Mouse (Mus musculus) heart, embryonic 15.5 days (tissue): Measurements from ENCODE around the gene Tmem101. TPM values are rescaled to one million over a fixed set of nuclear protein-coding genes. Genes with fewer than 3 reads are reported as not detected.

ENCODE experiments used
- ATAC-seq: fragments of 200-750 bp; cut with Nextera tagmentation; replicated peaks from 2 replicates; pipeline ENCODE4 v1.8.0; 2017; ENCODE audit warnings: low read depth, moderate TSS enrichment; ENCODE audit not compliant: insufficient number of reproducible peaks, insufficient read depth, low FRiP score
- H3K27ac ChIP-seq: fragments of 300-500 bp; sonication (generic); 2 replicates; pipeline ENCODE4 v1.5.1; 2015; ENCODE audit warnings: mild to moderate bottlenecking, inconsistent platforms
- H3K27me3 ChIP-seq: fragments of 300-500 bp; sonication (generic); 2 replicates; pipeline ENCODE4 v1.6.1; 2015; ENCODE audit warnings: inconsistent platforms
- H3K36me3 ChIP-seq: fragments of 300-500 bp; sonication (generic); 2 replicates; pipeline ENCODE4 v1.6.1; 2015; ENCODE audit warnings: mild to moderate bottlenecking, inconsistent platforms
- H3K4me1 ChIP-seq: fragments of 300-500 bp; sonication (generic); replicated peaks from 2 replicates; pipeline ENCODE4 v1.6.1; 2015; ENCODE audit warnings: inconsistent platforms
- H3K4me2 ChIP-seq: fragments of 300-500 bp; sonication (generic); 2 replicates; pipeline ENCODE4 v1.6.1; 2015; ENCODE audit warnings: inconsistent platforms, mild to moderate bottlenecking, moderate library complexity
- H3K4me3 ChIP-seq: fragments of 300-500 bp; sonication (generic); 2 replicates; pipeline ENCODE4 v1.5.1; 2015; ENCODE audit warnings: mild to moderate bottlenecking, inconsistent platforms
- H3K9ac ChIP-seq: fragments of 300-500 bp; sonication (generic); 2 replicates; pipeline ENCODE4 v1.6.1; 2015; ENCODE audit warnings: mild to moderate bottlenecking, inconsistent platforms
- H3K9me3 ChIP-seq: fragments of 300-500 bp; sonication (generic); replicated peaks from 2 replicates; pipeline ENCODE4 v1.6.1; 2016; ENCODE audit warnings: inconsistent platforms
- WGBS: fragments of 180-500 bp; shearing (Covaris S2); methylation state at CpG from one replicate; pipeline ENCODE4 v1.1.7; 2015; ENCODE audit warnings: mixed read lengths; 5-methylcytosine and 5-hydroxymethylcytosine counted together
- polyA plus RNA-seq: library from polyadenylated mRNA; unstranded; fragments of >200 nt; fragmentation: Nextera tagmentation; extraction: Ambion mirVana; gene quantifications from 2 replicates; pipeline ENCODE4 v1.2.1, GENCODE M21; 2015

Gene Tmem101
- polyA plus RNA-seq, 1 experiment from 2014 or later, result 30.6 TPM

DNA sequence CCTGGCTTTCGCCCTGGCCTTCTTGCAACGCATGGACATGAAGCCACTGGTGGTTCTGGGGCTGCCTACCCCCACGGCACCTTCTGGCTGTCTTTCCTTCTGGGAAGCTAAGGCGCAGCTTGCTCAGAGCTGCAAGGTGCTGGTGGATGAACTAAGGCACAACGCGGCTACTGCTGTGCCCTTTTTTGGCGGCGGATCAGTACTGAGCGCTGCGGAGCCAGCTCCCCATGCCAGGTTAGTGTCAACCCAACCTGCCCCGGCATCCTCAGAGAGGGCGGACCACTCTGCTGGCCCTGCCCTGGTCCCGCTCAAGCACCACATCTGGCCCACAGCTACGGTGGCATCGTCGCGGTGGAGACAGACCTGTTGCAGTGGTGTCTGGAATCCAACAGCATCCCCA is 9.7 kb downstream of the Tmem101 start:
- Histone ChIP-seq H3K36me3 (no peaks in the 10 kb centered on the region), H3K4me2 (peak overlapping the region; percentile 61), H3K4me3 (peak overlapping the region; percentile 38), H3K27ac (no peak overlapping the region), H3K9me3 (no peaks in the 10 kb centered on the region), H3K27me3 (peaks cover 70% of the 10 kb centered on the region), H3K4me1 (peaks cover 28% of the 10 kb centered on the region), H3K9ac (no peak overlapping the region)
- WGBS, result 8% methylated on average over 17 of the region's 17 CpGs
- no peak for ATAC-seq

DNA sequence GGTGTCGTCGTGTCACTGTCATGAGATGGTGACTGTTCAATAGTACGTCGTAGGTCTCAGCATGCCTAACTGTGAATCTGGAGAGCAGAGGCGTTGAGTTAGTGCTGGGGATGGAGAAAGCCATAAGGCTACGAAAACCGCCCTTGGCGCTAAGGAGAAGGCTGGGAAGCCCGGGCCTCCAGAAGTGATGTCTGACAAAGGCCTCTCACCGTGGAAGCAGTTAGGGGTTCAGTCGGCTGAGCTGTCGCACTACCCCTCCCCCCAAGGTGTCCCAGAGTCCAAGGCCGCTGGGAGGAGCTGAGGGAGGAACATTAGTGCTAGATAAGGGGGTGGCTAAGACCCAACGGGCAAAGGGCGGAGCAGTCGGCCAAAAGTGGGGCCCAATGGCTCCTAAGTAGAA is 10.2 kb downstream of the Tmem101 start:
- H3K4me3 ChIP-seq, result peak overlapping the region; percentile 38
- no peak; the same call in 1 of the 2 replicates for ATAC-seq
- H3K9ac ChIP-seq, result 0 out of 2 replicates have a peak overlapping the region, but pooled peaks have one; percentile 16

DNA sequence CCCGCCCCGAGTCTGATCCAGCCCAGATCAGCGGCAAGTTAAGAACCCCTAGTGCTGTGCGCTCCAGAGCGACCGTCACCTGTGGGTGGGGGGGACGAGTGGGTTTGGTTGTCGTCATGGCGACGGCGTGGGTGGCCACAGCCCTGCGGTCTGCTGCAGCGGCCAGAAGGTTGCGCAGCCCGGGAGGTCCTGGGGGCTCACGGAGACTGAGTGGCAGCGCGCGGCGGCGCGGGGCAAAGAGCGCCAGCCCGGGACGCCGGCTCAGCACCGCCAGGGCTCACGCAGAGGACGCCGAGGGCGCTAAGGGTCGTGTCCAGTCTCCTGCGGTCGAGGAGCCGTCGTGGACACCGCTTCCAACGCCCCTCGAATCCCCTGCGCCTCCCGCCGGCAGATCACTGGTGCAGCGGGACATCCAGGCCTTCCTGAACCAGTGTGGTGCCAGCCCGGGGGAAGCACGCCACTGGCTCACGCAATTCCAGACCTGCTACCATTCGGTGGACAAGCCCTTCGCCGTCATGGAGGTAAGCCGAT is 10.7 kb downstream of the Tmem101 start, which contains the start of gene Nags:
TSS of gene Nags (plus strand) at position 43 of the 531 bp plus-strand sequence.
- peak within 1 kb of the TSS; percentile 38 for H3K4me3 ChIP-seq
- 0 out of 2 replicates have a peak within 1 kb of the TSS, but pooled peaks have one; percentile 16 for H3K9ac ChIP-seq
- H3K9me3 ChIP-seq, result no peaks in the 10 kb centered on the region
- H3K36me3 ChIP-seq, result no peaks in the 10 kb centered on the region
- H3K27ac ChIP-seq, result no peak within 1 kb of the TSS
- peak within 1 kb of the TSS; percentile 61 for H3K4me2 ChIP-seq
- peaks cover 70% of the 10 kb centered on the region for H3K27me3 ChIP-seq
- ATAC-seq, result no peak
- 1% methylated on average over 50 of the region's 50 CpGs for WGBS
- H3K4me1 ChIP-seq, result peaks cover 28% of the 10 kb centered on the region

More for the DNA sequence above, 10.2 kb downstream of the Tmem101 start:
- peak overlapping the region; percentile 61 for H3K4me2 ChIP-seq
- H3K27me3 ChIP-seq, result peaks cover 70% of the 10 kb centered on the region
- peaks cover 28% of the 10 kb centered on the region for H3K4me1 ChIP-seq
- H3K9me3 ChIP-seq, result no peaks in the 10 kb centered on the region
- WGBS, result 4% methylated on average over 16 of the region's 16 CpGs
- no peaks in the 10 kb centered on the region for H3K36me3 ChIP-seq
- no peak overlapping the region for H3K27ac ChIP-seq

DNA sequence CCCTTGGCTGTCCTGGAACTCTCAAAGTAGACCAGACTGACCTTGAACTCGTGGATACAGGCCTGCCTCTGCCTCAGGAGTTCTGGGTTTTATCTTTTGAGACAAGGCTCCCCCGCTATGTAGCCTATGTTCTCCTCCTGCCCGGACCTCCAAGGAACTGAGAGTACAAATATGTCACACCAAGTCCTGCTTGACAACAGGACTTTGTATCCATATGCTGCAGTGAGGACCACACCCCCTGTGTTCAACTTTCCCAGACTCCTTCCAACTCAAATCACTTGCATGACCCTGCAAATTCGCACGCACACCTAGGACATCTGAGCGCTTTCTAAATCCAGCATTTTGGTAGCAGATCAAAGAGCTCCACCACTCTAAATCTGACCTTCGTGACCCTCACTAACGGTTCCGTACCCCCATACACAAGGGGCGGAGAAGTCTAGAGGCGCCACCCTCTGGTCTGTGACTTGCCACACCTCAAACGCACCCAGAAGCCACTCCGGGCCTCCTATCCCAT is 11.2 kb downstream of the Tmem101 start:
- H3K4me1 ChIP-seq, result peaks cover 28% of the 10 kb centered on the region
- no peaks in the 10 kb centered on the region for H3K36me3 ChIP-seq
- 26% methylated on average over 13 of the region's 13 CpGs for WGBS
- 0 out of 2 replicates have a peak overlapping the region, but pooled peaks have one; percentile 16 for H3K9ac ChIP-seq
- no peak for ATAC-seq
- H3K27me3 ChIP-seq, result peaks cover 70% of the 10 kb centered on the region
- H3K27ac ChIP-seq, result no peak overlapping the region
- peak overlapping the region; percentile 61 for H3K4me2 ChIP-seq
- H3K4me3 ChIP-seq, result peak overlapping the region; percentile 38
- no peaks in the 10 kb centered on the region for H3K9me3 ChIP-seq

DNA sequence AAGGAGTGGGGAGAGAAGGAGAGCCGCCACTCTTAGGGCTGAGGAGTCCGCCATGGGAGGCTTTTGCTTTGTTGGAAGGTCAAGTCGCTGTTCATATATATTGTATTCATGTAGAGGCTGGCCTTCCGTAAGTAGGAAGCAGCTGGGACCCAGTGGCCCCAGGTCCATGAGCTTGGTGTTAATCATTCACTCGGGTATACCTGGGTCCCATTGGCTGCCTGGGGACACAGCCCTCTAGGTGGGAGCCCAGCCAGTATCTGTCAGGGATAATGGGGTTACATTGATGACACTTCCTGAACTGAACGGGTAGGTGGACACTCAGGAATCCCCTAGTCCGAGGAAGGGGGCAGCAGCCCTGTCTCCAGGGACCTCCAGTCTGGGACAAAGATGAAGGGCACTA is 13.8 kb downstream of the Tmem101 start:
- no peak overlapping the region for H3K4me2 ChIP-seq
- H3K9ac ChIP-seq, result no peak overlapping the region
- no peaks in the 10 kb centered on the region for H3K9me3 ChIP-seq
- 72% methylated on average over 7 of the region's 7 CpGs for WGBS
- peaks cover 55% of the 10 kb centered on the region for H3K27me3 ChIP-seq
- no peak for ATAC-seq
- H3K4me1 ChIP-seq, result peaks cover 27% of the 10 kb centered on the region
- no peak overlapping the region for H3K4me3 ChIP-seq
- H3K36me3 ChIP-seq, result no peaks in the 10 kb centered on the region
- H3K27ac ChIP-seq, result no peak overlapping the region

DNA sequence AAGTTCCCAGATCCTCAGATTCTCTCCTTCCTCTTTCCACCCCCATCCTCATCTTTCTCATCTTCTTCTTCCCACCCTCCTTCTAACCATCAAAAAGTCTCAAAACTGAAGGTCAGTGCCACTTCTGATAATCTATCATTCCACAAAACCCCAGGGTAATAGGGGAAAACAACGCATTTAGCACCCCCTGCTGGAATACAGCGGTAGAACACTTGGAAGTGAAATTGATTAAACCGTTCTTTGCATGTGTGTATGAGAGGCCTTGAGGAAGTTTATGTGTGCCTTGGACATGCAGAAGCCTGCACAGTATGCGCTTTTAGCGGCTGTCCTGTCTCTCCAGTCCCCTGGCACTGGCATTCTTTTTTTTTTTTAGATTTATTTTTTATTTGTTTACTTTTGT is 15.7 kb downstream of the Tmem101 start:
- peaks cover 8% of the 10 kb centered on the region for H3K4me1 ChIP-seq
- H3K9me3 ChIP-seq, result no peaks in the 10 kb centered on the region
- peaks cover 42% of the 10 kb centered on the region for H3K27me3 ChIP-seq
- 3% methylated on average over 5 of the region's 5 CpGs for WGBS
- no peak overlapping the region for H3K9ac ChIP-seq
- no peak for ATAC-seq
- H3K27ac ChIP-seq, result no peak overlapping the region
- H3K4me3 ChIP-seq, result no peak overlapping the region
- H3K4me2 ChIP-seq, result no peak overlapping the region
- no peaks in the 10 kb centered on the region for H3K36me3 ChIP-seq

DNA sequence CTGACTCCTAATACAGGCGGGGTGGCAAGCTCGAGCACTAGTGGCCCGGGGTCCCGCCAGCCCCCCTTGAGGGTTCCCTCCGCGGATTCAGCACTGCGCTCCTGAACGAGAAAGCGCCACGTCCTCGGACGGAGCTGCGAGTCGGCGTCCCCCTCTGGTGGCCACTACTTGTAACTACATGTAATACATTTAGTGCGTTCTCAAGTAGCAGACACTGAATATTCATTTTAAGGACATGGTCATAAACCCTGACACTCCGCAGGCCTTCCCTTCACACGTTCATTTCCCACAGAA is 17.8 kb downstream of the Tmem101 start:
- no peak for ATAC-seq
- Histone ChIP-seq H3K4me3 (peak overlapping the region; percentile 32), H3K9ac (peak overlapping the region; percentile 47; the same call in 1 of the 2 replicates), H3K4me1 (peaks cover 9% of the 10 kb centered on the region), H3K4me2 (peak overlapping the region; percentile 61), H3K36me3 (no peaks in the 10 kb centered on the region), H3K27me3 (peaks cover 30% of the 10 kb centered on the region), H3K9me3 (no peaks in the 10 kb centered on the region), H3K27ac (no peak overlapping the region)
- under 1% methylated on average over 18 of the region's 18 CpGs for WGBS

DNA sequence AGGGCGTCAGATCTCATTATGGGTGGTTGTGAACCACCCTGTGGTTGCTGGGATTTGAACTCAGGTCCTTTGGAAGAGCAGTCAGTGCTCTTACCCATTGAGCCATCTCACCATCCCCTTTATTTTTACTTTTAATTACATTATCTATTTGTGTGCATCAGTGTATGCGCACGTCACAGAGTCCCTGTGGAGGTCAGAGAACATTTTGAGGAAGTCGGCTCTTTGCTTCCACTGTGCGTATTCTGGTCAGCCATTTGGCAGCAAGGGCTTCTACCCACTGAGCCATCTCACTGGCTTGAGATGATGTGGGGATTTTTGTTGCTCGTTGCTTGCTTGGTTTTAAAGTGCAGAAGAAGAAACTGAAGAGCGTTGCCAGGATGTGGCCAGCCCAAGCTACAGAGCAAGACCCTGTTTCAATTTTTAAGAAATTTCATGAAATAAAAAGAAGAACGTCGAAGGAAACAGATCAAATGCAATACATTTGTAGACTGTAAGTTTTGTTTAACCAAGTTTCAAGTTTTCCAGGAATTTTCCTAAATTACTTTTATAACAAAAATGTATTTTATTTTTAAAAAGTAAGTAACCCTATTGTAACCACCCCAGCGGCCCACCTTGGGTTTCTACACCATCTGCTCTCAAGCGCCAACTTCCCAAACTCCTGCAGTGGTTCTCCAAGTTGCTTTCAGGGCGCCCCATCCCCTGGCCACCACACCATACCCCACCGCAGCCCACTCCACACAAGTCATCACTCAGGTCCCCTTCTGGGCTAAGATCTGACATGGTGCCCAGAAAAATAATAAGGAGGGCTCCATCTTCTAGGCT is 18.4 kb downstream of the Tmem101 start:
- Histone ChIP-seq H3K36me3 (no peaks in the 10 kb centered on the region), H3K9me3 (no peaks in the 10 kb centered on the region), H3K4me1 (peaks cover 9% of the 10 kb centered on the region), H3K9ac (peak overlapping the region; percentile 47; the same call in 1 of the 2 replicates), H3K27ac (no peak overlapping the region), H3K27me3 (peaks cover 27% of the 10 kb centered on the region), H3K4me2 (peak overlapping the region; percentile 61), H3K4me3 (peak overlapping the region; percentile 32)
- ATAC-seq, result no peak
- WGBS, result 39% methylated on average over 13 of the region's 13 CpGs

DNA sequence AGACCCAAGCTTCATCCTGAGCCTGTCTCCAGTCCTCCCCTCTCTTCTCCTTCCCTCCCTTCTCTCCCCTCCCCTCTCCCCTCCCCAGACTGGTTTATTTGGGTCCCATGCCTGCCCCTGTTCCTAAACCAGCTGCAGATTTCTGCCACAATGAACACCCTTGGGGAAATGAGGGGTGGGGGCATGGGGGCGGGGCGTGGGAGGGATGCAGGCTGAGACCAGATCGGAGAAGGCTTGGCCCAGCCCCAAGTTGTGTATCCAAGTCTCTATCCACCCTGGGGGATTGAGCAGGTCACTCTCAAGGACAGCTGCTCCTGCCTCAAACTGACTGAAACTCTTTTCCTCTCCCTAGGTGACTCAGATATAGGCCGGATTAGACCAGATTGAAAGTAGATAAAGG is 21.7 kb downstream of the Tmem101 start:
- 20% methylated on average over 4 of the region's 4 CpGs for WGBS
- Histone ChIP-seq H3K27me3 (peaks cover 23% of the 10 kb centered on the region; the same call in 1 of the 2 replicates), H3K4me2 (no peak overlapping the region), H3K36me3 (no peaks in the 10 kb centered on the region), H3K4me3 (no peak overlapping the region), H3K4me1 (peaks cover 9% of the 10 kb centered on the region), H3K9ac (no peak overlapping the region), H3K9me3 (no peaks in the 10 kb centered on the region), H3K27ac (no peak overlapping the region)
- ATAC-seq, result no peak

DNA sequence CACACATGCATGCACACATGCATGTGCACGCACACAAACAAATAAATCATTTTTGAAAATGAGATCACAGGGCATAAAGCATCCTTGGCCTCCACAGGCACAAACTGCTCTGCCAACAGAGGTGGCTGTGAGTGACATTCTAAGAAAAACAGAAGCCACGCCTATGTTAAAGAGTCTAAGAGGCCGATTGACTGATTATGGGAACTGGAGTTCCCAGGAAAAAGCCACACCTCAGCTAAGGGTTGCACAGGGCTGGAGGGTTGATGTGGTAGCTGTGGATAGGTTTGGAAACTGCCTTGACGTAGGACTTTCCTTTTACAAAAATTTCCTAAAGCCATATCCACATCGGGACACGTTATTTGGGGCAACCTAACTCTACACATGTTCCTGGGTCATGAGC is 38.8 kb downstream of the Tmem101 start:
- Histone ChIP-seq H3K27me3 (peaks cover 7% of the 10 kb centered on the region; the same call in 1 of the 2 replicates), H3K36me3 (no peaks in the 10 kb centered on the region), H3K4me1 (no peaks in the 10 kb centered on the region), H3K9ac (no peak overlapping the region), H3K27ac (no peak overlapping the region), H3K4me3 (no peak overlapping the region), H3K4me2 (no peak overlapping the region), H3K9me3 (no peaks in the 10 kb centered on the region)
- ATAC-seq, result no peak
- 71% methylated on average over 6 of the region's 6 CpGs for WGBS

DNA sequence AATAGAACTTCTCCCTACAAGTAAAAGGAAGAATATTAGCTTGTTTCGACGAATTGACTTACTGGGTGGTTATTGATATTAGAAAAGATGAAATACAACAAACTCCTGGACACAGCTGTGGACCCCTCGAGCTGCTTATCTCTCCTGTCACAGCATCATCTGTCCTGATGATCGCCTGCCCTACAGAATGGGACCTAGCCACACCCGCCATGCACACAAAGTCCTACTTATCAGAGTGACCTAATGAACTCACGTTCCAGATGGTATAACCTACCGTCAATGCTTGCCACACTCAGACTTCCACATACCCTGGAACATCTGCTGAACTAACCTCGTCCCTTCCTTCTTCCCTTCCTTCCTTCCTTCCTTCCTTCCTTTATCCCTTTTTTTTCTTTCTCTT is 40.0 kb downstream of the Tmem101 start:
- WGBS, result 43% methylated on average over 8 of the region's 8 CpGs
- no peaks in the 10 kb centered on the region for H3K4me1 ChIP-seq
- H3K4me3 ChIP-seq, result no peak overlapping the region
- no peaks in the 10 kb centered on the region for H3K36me3 ChIP-seq
- no peaks in the 10 kb centered on the region for H3K9me3 ChIP-seq
- no peak overlapping the region for H3K4me2 ChIP-seq
- H3K27ac ChIP-seq, result no peak overlapping the region
- H3K27me3 ChIP-seq, result peaks cover 4% of the 10 kb centered on the region; the same call in 1 of the 2 replicates
- no peak overlapping the region for H3K9ac ChIP-seq
- no peak for ATAC-seq
